Mouse (Mus musculus): ENCODE results near the gene Tceal7.
"Not testable (repeated sequence)": the region's sequence is repeated elsewhere in the genome, so short reads cannot be mapped to it uniquely, and the experiment has no call there.

Gene Tceal7

DNA sequence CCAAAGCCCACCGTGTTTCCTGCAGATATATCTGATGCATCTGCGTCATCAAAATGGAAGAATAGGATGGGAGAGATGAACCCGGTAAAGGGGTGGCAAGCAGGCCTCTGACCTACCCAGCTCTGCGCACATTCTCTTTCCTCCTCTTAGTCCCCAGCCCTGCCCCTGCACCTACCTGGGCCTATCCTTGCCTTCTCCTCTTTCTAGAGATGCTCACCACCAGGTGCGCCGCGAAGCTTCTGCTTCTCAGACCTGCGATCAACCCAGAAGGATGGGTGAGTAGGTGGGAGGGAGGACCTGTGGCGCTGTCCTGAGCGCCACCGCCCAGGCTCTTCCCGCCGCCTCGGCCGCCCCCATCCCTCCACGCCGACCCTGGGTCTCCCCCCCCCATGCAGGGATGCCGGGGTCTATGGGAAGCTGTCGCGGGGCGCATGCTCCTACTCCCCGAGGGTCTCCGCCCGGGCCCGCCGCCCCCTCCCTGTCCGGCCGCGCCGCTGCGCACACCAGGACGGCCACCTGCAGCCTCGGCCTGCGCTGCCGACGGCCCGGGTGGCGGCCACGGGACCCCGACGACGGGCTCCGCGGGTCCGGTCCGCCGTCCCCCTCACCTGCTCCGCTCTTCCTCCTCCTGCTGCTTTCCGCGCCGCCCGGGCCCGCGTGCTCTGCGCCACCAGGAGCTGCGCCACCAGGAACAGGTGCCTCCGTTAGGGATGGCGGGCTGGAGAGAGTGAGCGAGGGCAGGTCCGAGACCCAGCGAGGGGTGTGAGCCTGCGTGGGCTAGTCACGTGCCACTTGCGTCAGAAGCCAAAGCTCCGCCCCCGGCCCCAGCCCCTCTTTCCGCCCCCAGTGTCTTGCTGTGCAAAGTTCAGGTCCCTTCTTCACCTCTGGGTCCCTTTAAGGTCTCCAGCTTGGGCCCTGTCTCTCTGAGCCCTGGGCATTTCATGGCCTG, at the start of gene Tceal7, which contains the start of gene Bex1:
Gene Tceal7 (plus strand): TSS at position 51 of the 949 bp plus-strand sequence.
Gene Bex1 (minus strand): TSS at position 785 of the 949 bp plus-strand sequence.
- DNase-seq (ENCODE audit: low spot score) = not testable (repeated sequence)

- no peak for DNase-seq (ENCODE audit: low spot score)
Observed at GRCm38 (mm10) chrX:136170625-136171024, 44.0 kb upstream of the Tceal7 start.

GRCm38 (mm10) chrX:136171189-136172117, 43.1 kb upstream of the Tceal7 start:
- DNase-seq (ENCODE audit: low spot score) = peak; percentile 11

DNA sequence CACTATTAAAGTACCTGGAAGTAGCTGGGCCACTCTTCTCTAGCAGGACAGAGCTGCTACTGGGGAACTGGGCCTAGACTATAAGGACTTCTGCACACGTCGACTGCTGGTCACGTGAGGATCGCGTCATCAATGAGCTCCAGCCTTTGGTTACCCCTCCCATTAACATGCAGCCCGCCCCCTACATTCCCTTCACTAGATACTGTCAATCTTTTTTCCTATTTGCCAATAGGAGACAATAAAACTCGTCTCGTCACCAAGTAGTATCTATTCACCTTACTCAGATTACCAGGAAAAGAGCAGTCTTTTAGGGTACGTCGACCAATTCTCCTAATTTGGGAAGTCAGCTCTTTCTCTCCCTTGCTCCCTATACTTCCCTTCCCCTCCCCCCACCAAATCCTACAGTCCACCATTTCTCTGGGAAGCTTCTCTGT, 42.4 kb upstream of the Tceal7 start, which contains the start of gene Tceal8:
Gene Tceal8 (minus strand): TSS at position 225 of the 434 bp plus-strand sequence.
- DNase-seq (ENCODE audit: low spot score) = peak; percentile 13

DNA sequence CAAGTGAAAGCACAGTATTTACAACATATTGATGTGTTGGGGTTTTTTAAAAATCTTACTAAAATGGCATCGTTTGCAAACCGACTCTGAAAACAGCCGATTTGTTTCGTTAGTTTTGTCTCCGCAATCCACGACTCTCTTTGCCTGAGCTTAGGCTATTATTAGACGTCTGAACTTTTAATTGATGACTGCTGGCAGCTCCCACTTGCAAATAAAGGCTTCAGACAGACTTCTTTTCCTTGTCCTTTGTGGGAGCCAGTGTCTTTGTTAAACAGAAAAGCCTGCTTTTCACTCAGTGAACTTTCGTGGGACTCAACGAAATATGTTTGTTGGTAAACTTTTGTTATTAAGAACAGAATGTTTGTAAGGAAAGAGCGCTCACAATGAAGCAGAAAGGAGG, 41.8 kb upstream of the Tceal7 start:
- no peak for DNase-seq (ENCODE audit: low spot score)

- no peak for DNase-seq (ENCODE audit: low spot score)
Observed at GRCm38 (mm10) chrX:136180897-136181553, 33.6 kb upstream of the Tceal7 start.

DNA sequence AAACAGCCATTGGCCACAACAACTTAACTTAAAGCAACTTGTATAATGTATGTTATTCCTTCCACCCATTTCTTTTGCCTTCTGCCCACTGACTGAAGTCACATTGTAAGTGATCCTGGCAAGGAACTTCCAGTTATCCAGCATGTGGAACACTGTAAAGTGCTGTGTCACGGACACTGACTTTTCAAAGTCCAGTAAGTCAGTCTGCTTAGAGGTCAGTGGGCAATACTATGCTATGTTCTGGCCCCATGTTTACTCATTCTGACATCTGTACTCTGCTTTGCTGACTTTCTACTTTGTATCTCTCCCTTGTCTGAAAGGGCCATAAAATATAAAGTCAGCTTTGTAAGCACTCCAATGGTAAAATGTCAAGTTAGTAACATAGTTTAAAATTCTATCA, 31.5 kb upstream of the Tceal7 start:
- DNase-seq (ENCODE audit: low spot score) = no peak

GRCm38 (mm10) chrX:136195193-136195944, 19.2 kb upstream of the Tceal7 start:
- no peak for DNase-seq (ENCODE audit: low spot score)

GRCm38 (mm10) chrX:136196873-136197272, 17.7 kb upstream of the Tceal7 start:
- DNase-seq (ENCODE audit: low spot score) = no peak

DNA sequence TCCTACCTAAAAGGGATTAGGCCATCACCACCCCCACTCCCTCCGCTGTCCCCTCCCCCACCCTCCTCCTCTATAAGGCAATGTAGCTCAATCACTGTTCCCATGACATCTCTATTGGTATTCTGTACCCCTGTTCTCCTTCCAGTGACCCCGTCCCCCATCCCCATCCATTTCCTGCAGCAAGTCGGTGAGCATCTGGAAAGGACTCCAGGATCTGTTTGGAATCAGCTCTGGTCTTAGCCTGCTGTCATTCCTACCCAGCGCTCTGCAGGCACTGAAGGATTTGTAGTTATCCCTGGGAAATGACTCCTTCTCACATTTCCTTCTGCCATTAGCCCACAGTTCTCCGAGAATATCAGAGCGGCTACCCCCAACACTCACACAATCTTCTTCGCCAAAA, 11.3 kb upstream of the Tceal7 start:
- DNase-seq (ENCODE audit: low spot score) = no peak

GRCm38 (mm10) chrX:136203664-136204066, 10.9 kb upstream of the Tceal7 start, which contains the start of gene Tceal5:
Tceal5 (minus strand) TSS chrX:136203876.
- no peak for DNase-seq (ENCODE audit: low spot score)

GRCm38 (mm10) chrX:136204406-136204805, 10.2 kb upstream of the Tceal7 start:
- no peak for DNase-seq (ENCODE audit: low spot score)

DNA sequence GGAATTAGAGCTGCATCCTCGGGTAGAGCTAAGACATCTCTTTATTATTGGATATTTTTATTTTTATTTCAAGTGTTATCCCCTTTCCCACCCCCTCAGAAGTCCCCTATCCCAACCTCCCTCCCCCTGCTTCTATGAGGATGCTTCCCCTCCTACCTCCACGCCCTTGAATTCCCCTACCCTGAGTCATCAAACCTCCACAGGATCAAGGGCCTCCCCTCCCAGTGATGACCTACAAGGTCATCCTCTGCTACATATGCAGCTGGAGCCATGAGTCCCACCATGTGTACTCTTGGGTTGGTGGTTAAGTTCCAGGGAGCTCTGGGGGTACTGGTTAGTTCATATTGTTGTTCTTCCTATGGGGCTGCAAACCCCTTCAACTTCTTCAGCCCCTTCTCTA, 1.2 kb upstream of the Tceal7 start:
- DNase-seq (ENCODE audit: low spot score) = no peak

DNA sequence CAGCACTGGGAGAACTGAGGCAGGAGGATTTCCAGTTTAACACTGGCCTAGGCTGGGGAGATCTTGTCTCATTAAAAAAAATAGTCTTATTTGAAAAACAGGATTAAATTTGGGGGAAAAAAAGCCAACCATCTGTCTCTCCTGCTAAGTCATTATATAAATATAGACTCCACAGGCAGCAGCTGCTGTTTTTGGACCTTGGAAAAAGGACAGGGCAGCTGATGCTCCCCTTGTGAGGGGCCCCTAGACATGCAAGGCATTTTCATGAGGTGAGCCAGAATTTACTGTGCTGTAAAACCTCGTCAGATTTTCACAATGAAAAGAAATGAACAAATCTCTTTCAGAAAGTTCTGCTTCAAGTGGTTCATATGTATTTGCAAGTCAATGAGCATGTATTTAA, 1.7 kb downstream of the Tceal7 start:
- DNase-seq (ENCODE audit: low spot score) = no peak

DNA sequence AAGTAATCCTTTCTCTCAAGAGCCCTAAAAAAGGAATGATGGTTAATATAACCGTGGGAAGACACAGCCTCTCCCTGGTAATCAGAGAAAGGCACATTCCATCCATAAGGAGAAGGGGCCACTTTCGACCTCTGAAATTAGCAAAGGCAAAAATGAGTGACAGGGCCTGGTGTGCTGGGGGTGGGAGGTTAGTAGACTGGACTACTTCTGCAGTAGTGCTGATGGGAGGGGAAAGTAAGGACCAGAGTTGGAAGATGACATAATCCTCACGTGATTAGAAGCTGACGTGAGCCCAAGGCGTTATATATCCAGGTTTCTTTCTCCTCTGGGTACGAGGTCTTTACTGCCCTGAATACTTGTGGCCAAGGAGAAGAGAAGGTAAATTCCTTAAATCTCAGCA, 9.1 kb downstream of the Tceal7 start:
- DNase-seq (ENCODE audit: low spot score) = no peak

DNA sequence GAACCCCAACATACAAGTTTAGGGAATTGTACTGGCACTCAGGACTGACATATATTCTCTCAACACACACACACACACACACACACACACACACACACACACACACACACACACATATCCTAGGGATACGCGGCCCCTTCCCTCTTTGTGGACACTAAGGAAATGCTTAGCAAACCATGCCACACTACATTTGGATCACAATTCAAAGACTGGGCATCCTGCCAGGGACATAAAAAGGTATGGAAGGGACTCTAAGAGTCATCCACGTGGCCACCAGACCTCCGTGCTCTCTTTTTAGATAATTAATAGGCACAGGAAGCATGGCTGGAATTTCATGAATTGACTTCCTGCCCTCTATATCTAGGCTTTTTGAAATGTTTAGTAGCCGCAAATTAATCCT, 13.2 kb downstream of the Tceal7 start:
- no peak for DNase-seq (ENCODE audit: low spot score)

DNA sequence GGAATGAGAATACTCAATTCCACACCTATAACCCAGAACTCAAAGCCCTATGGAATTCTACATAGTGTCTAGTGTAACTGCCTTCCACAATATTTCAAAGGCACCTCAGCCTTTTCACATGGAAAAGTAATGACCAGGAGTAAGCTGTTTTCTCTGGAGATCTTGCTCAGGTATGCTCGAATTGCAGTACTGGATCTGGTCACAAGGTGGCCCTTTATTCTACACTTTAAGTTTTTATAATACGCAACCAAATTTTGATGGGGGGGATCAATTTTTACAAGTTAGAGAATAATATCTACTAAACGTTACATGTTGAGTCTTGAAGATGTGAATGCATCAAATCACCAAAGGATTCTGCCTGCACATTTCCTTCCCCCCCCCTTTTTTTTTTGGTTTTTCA, 23.5 kb downstream of the Tceal7 start:
- DNase-seq (ENCODE audit: low spot score) = no peak

DNA sequence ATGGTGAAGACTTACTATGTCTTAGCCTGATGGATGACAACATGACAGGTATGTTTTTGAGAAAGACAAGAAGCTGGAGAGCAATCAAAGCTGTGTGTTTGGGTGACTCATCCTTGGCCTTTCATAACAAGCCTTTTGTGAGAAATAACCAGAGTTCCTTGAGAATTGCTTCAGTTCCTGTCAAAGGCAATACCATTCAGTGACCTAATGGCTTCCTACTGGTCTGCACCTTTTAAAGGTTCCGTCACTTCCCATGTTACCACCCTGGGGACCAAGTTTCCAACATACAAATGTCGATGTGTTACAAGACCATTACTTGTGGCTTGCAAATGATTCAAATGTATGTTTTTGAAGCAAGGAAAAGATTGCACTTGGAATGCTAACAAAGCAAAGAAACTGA, 28.6 kb downstream of the Tceal7 start:
- DNase-seq (ENCODE audit: low spot score) = no peak

DNA sequence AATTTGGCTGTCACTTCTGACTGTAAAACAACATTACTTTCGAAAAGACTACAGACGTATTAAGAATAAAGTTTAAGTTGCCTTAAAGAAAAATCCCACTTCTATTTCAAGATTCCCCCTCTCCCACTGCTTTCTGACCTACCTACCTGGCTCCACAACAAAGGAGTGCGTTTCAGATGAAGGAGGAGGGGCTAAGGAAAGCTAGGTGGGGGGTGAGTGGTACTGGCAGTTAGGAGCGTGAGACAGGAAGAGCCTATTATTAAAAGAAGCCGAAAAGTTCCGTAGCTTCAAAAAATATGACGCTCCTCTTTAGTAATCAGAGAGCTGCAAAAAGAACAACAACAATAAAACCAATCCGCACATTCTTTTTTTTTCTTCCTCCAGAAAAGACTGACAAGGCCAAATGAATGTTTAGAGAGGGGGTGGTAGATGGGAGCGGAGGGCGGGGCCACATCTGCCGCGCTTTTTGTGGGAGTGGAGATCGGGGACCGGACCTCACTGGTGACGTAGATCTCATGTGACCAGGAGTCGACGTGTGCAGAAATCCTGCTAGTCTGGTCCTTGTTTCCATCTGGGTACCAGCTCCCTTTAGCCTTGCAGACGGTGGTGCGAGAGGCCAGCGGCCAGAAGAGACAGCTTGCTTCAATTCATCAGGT, 30.1 kb downstream of the Tceal7 start, which contains the start of gene Tceal9:
Gene Tceal9 (plus strand): TSS at position 506 of the 656 bp plus-strand sequence.
- DNase-seq (ENCODE audit: low spot score) = peak; percentile 10

- DNase-seq (ENCODE audit: low spot score) = no peak
Observed at GRCm38 (mm10) chrX:136245521-136246071, 31.0 kb downstream of the Tceal7 start.
